Mouse (Mus musculus) retina, adult 2 months (tissue): Measurements from ENCODE around the gene Cryab.

Experiments
- DNase-seq: peaks from one replicate; pipeline ENCODE4 v3.0.0-alpha.2; 2012; ENCODE audit warnings: low read depth, low spot score

The Cryab gene

DNA sequence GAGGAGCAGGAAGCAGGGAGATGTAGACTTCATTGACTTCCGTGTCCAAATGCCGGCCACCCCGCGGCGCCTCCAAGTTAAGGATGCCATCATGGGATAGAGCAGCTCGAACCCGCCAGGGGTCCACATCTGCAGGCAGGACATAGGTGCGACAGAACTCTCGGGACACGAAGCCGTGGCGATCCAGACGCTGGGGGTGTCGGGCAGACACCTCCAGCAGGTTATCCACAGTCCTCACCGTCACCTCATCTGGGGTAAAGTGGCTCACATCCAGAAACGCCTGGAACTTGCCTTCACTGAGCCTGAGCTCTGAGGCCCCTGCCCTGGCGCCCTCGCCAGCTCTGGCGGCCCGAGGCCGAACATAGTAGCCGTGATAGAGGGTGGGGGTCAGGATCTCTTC lies at the start of gene Cryab:
Cryab (plus strand) TSS at position 3 of the 400 bp plus-strand sequence.
- DNase-seq, result no peak

DNA sequence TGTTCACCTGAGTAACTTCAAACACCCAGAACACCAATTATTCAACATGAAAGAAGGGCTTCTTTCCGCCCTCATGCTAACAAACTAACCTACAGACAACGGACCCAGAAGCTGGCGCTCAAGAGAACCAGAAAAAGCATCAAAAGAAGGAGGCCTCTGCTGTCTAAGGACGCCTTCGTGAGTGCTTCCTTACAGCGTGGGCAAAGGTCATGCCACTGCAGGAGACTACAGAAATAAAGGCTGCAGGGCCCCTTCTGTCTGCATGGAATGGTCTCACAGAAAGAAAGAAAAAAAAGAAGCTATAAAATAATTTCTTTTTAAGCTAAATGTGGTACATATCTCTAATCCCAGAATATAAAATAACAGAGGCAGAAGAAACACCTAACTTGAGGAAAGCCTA lies 46.2 kb upstream of the Cryab start:
- DNase-seq, result no peak

DNA sequence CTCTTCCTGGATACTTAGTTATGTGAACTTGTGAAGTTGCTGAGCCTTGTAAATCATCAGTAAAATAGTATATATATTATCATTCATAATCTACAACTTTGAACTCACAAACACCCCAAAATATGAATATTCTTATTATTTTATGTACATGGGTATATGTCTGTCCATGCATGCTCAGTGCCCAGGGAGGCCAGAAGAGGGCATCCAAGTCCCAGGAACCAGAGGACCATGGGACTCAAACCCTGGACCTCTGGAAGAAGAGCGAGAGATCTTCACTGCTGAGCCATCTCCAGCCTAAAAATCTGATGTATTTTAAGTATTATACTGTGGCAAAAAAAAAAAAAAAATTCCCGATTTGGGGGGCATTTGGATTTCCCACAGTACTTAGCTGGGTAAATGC lies 42.0 kb upstream of the Cryab start:
- no peak for DNase-seq

DNA sequence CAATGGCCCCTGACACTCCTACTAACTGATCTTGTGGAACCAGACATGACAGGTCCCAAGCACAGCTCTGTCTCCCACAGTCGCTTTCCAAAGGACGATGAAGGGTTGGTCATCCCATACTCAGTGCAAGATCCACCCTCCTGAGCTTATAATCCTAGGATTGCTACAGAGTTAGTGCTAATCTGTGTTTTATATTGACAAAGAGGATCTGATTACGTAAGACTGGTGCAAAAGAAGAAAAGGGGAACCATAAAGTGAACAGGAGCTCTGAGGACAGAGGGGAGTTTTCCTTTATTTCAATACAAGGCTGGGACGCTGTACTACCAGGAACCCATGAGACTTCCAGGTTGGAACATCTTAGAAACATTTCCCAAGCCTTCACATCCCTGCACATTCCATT lies 39.8 kb upstream of the Cryab start:
- no peak for DNase-seq

DNA sequence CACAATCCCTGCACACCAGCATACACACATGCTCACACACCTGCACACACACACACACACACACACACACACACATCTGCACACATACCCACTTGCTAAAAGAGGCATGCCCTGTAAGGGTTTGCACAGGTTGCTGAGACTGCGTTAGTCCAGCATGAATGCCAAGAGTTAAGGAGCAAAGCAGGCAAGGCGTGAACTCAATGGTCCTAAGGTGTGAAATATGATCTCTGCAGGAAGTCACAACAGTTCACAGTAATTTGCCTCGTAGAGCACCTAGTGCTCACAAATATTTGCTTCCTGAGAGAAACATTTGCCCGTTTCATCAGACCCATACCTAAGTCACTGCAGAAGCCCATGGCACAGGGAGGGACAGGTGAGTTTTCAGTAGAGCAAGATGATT lies 36.9 kb upstream of the Cryab start:
- no peak for DNase-seq

DNA sequence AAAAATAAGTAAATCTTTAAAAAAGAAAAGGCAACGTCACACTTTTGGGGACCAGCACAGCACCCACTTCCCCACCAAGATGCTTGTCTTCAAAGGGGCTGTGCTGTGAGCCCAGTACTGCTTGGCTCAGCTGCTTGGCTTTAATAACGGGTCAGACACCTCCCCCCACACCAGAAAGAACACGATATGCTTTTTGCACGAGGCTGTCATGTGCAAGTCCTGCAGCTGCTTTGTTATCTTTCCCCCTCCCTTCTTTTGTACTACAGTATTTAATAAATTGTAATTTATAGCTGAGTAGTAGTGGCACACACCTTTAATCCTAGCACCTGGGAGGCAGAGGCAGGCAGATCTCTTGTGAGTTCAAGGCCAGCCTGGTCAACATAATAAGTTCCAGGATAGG lies 32.2 kb upstream of the Cryab start:
- DNase-seq, result no peak

DNA sequence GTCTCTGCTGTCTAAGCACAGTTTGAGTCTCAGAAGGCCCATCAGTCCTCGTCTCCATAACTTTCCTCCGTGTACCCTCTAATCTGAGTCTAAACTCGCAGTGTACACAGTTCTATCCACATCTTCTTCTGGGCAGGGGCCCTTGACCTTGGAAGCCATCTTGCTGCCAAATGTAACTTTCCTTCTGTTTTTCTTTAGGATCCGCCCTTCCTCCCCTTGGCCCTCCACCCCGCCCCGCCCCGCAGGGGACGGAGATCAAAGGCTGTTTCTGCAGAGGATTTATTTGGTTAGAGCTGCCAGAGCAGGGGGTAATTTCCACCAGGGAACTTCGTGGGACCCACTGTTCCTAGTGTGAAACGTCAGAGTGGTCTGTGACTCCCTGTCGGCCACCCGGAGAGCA lies 30.1 kb upstream of the Cryab start:
- DNase-seq, result no peak

DNA sequence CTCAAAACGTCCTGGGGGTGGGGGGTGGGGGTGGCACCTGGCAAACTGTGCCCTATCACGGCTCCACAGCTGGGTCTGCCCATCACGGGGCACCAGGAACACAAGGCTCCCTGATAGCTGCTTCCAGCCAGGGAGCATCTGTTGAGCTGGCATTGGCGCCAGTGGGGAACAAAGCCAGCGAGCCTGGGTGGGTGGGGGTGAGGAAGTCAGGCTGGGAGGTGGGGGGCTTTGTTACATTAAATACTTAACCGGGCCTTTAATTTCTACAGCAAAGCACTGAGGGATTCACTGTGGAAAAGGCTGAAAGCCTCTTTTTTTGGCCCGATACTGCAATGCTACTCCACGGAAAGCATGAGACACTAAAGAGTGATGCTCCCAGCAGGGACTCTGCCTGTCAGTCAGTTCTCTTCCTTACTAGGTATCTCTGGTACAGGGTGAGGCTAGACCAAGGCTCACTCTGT lies 28.6 kb upstream of the Cryab start:
- no peak for DNase-seq

DNA sequence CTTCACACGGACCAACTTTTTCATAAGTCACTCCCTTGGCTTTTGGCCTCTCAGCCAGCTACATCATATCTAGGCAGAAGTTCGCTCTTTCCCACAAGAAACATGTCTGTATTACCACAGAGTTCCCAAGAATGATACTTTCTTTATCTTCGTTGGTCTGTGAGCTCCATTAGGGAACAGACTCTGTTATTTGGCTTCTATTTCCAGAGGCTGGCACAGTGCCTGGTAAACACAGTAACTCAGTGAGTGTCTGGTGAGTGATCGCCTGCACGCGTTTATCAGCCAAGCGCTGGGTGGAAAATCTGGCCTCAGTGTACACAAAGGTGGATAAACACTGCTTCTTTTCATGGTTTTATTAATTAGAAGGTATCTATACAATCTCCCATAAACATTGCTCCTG lies 27.7 kb upstream of the Cryab start:
- DNase-seq, result no peak

DNA sequence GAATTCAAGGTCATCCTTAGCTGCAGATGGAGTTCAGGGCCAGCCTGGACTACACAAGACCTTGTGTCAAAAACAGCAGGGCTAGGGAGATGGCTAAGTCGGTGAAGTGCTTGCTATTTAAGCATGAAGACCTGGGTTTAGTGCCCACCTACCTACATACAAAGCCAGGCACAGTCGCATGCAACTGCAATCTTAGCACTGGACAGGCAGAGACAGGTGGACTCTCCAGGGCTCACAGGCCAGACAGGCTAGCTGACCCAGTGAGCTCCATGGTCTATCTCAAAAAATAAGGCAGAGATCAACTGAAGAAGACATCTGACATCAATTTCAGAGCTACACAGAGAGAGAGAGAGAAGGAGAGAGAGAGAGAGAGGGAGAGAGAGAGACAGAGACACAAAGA lies 27.0 kb upstream of the Cryab start:
- no peak for DNase-seq

DNA sequence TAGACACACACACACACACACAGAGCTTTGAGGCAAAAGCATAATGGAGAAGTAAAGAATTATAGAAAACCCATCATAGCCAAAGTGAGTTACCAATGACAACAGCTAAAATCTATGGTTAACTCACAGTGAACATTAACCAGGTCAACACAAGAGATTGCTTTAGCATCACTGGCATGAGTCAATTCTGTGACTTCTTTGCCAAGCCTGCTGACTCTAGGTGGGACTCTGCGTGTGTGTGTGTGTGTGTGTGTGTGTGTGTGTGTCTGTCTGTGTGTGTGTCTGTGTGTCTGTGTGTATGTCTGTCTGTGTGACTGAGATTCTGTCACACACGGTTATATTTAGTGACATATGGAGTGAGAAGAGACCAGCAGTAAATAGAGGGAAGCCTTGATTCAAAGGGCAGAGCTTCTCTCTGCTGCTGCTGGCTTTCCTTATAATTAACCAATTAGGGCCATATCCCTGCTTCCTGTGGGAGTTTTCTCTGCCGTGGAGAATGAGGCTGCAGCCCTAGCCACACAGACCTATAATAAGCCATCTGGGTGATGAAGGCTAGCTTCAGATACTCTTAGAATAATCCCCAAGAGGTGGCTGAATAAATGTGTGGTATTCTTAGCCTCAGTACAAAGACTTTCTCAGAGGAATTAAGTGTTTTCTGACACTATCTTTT lies 26.3 kb upstream of the Cryab start:
- DNase-seq, result no peak

DNA sequence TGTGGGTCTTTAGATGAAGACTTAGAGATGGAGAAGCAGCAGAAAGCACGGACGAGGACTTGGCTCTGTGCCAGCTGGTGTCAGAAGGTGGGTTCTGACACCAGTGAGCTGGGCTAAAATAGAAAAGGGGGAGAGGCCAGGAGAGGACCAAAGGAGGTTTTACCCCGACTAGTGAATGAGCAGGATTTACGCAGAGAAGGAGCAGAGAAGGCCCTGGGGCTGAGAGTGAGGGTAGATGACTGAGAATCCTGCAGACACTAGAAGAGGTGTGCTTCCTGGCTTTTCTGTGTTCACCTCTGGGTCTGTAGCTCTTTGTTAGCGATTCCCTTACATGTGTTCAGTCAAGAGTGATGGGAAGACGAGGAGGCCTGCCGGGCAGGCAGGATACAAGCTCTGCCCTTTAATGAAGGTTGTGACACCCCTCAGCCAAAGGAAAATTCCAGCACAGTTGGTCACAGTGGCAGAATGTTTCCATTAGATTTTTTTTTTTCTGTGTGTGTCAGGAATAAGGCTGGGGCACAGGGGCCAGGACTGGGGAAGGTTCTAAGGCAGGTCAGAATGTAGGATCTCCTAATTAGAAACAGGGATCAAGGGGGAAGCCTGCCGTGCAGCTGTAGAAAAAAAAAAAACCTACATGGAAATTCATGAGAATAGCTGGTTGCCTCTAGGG lies 25.1 kb upstream of the Cryab start:
- DNase-seq, result no peak

DNA sequence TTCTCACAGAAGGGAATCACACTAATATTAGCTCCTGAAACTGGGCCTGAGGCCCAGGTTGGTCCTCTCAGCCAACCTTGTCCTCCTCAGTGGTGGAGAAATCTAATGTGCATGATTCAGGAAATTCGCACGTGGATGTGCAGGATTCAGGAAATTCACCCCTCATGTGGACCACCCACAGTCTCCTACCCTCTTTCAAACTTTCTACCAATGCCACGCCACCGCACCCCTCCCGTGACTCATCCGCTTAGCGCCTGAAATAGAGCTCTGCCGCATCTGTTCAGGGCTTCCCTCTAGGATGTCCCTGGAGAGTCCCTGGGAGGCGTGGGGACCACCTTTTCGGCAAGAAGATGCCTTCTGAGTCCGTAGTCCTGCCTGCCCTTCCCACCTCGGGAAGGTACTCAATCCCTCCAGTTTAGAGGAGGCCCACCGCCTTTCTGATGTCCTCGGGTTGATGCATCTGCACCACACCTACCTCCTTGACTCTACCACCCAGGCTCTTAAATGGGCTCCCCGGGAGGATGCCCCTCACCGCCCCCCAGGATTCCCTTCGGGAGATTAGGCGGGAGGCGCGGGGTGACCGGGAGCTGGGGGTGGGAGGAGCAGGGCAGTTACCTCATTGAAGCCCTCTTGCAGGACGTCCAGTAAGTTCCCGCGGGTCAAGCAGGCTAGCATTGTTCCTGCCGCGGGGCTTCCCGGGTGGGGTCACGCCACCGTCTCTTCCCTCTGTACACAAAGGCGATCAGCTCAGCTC lies 23.8 kb upstream of the Cryab start:
- DNase-seq, result no peak

DNA sequence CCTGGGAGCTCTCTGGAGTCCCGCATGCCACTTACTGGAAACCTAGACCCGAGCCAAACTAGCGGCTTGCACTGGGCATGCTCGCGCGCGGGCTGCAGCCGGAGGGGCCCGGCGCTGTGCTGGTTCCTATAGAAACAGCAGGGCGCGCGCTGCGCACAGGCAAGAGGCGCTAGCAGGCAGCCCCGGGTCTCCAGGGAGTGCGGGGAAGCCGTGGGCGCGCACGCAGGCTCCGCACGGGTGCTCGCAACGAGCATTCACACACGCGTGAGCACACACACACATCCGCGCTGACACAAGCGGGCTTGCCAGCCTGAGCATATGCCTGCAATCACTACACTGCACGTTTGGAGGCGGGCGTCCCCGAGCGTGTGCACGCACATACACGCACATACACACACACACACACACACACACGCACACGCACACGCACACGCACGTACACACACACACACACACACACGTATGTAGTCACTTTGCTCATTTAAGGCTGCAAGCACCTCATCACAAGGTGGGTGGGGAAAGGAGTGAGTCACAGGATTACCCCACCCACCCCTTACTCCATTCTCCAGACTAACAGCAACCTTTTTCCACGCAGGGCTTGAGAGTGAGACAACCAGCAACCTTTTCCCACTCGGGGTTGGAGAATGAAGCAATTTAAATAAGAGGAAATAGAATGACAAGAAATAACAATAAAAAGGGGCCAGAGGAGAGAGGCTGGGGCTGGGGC lies 23.0 kb upstream of the Cryab start:
- DNase-seq, result peak; percentile 54

DNA sequence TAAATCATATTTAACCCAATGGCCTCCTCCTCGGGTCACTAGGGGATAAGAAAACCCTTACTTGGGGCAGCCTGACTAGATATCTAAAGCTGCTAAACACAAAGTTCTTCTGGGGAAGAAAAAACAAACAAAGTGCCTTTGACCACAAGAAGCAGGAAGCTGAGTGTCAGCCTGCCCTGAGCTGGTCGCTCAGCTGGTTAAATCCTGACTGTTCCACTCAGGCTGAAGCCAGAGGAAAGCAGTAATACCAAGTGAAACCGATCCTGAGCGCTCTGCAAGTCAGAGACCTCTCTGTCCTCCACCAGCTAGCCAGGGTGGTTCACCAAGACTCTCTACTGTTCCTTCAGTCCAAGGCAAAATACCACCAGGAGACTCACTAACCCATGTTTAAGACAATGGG lies 21.5 kb upstream of the Cryab start:
- DNase-seq, result no peak

DNA sequence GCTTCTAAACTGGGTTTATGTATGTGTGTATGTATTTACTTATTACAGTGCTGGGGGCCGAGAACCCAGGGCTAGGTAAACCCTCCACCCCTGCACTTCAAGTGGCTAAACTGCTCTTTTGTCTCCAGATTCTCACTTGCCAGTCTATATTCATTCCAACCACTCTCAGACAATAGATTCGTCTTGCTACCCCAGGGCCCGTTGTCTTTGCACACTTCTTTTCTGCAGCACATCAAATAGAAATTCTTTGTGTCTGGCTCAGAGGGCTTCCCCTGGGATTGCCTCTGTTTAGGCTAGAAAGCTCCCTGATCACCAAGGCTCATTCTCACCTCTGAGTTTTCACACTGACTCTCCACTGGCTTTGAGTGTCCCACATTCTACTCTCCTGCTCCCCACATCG lies 18.6 kb upstream of the Cryab start:
- no peak for DNase-seq

DNA sequence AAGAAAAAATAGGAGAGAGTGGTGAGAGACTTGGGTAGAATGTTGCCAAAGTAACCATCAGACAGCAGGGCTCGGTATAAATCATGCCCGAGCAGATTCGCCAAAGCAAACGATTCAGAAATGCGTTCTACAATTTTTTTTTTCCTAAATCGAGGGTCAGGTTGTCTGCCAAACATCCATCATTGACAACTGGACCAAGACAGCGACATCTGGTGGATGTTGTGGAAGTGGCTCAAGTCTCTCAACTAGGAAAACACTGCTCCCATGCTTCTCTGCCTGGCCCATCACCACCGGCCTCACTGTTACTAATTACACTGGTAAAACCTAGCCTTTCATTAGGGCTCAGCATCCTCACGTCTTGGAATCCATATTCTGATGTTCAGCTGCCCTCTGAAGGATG lies 16.1 kb upstream of the Cryab start:
- DNase-seq, result peak; percentile 55

DNA sequence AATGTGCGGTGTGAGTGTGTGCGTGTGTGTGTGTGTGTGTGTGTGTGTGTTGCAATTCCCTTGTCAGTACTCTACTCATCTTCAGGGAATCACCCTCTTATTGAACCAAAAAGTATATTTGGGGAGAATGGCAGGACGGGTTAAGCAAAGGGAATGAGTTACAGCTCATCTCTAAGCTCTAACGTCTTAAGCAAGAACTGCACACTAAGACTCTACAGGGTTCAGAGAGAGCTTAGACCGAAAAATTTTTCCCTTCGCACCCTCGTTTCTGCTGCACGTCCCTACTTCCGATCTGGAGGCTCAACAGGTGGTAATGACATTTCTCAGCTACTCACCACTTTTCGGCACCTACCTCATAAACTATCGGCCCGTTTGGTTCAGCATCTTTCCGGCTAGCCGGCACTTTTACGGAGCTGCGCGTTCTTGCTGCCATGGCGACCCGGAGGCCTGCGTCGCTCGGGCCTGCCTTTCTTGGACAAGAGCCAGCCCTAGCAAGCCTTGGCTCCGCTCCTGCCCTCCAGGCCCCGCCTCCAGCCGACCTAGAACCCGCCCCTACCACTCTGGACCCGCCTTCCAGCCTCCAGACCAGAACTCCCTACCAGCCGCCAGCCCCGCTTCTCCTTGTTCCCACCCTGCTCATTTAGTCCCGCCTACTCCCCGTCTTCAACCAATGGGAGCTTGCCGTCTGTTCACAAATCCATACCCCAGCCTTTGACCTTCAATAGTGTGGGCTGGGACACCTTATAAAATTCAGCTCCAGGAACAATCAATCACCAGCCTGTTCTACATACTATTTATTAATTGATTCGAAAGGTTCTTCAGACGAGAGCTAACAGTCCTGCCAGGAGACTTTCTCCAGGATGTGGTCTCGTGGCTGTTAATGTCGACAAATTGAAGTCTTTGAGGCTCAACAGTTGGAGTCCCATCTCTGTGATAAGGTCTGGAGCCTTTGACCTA lies 11.9 kb upstream of the Cryab start, which contains the start of gene Dixdc1:
Dixdc1 (minus strand) TSS at position 604 of the 957 bp plus-strand sequence.
- peak; percentile 83 for DNase-seq

DNA sequence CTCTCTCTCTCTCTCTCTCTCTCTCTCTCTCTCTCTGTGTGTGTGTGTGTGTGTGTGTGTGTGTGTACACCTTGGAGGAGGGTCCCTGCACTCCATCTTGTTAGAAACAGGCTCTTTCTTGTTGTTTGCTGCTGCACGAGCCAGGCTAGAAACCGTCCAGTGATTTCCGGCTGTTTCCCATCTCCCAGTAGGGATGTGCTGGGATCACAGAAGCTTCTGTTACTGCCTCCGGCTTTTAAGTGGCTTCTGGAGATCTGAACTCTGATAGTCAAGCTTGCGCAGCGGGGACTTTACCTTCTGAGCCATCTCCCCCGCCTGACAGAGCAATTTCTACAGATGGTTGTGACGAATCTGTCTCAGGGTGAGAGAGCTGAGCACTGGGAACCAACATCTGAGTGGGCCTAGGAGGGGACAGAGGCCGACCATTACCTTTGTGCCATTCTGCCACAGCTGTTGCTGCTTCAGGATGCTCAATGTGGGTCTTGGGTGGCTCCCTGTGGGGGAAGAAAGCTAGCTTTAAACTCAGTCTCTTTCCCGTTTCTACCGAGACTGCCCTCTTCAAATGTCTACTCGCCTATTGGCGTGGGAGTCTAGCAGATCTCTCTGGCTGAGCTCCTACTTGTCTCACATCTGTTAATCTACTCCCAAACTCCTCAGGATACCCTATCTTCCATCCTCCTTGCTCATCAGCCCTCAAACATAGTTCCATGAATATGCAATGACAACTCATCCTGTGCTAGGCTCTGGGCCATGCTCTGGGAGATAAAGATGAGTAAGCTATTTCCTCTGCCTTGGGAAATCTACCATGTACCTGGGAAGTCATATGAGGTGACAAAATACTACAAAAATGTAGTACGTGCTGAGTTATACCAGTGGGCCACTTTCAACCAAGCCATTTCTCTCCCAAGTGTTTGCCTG lies 10.0 kb upstream of the Cryab start:
- DNase-seq, result no peak

DNA sequence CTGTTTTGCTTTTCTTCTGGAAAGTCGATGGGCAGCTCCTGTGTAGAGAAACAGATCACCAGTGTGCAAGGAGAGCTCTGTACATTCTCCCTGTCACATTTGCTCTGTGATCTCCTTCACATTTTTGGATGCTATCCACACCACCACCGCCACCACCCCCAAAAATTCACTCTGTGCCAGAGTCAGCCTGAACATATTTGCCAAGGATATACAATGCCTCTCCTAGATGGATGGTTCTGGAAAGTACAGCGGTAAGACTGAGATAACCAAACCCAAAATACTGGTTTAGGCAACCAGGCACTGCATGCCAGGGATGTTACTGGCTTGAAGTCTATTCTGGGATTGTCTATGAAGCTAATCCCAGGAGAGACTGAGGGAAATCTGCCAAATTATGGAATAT lies 8.9 kb upstream of the Cryab start:
- DNase-seq, result no peak
